Mouse (Mus musculus) brain, embryonic 18.5 days (tissue): Measurements from ENCODE around the gene Vmn1r137.
"Not testable (repeated sequence)": the region's sequence is repeated elsewhere in the genome, so short reads cannot be mapped to it uniquely, and the experiment has no call there.

Experiments used
- DNase-seq: peaks from one replicate; pipeline ENCODE4 v3.0.0-alpha.2; 2012; ENCODE audit warnings: low read depth, low spot score

The Vmn1r137 gene

DNA sequence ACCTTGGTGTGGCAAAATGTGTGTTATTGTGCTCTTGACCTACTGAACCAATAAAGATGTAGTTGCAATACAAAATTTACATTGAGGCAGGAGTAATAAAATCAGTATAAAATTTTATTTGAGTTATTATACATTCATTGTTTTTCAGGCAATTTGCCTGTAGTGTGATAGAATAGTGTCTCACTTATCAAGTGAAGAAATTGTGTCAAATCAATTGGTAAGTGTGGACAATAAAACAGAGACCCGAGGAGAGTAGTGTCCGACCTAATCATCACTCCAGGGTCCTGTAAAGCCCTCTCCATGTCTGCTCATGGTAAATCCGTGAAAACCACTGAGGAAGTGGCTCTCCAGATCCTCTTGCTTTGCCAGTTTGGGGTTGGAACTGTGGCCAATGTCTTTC is at the start of gene Vmn1r137:
Vmn1r137 (plus strand) TSS at position 301 of the 400 bp plus-strand sequence.
- DNase-seq: not testable (repeated sequence)

DNA sequence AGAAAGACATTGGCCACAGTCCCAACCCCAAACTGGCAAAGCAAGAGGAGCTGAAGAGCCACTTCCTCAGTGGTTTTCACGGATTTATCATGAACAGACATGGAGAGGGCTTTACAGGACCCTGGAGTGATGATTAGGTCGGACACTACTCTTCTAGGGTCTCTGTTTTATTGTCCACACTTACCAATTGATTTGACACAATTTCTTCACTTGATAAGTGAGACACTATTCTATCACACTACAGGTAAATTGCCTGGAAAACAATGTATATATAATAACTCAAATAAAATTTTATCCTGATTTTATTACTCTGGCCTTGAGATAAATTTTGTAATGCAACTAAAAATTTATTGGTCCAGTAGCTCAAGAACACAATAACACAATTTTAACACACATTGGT is 34.4 kb downstream of the Vmn1r137 start, which contains the start of gene Vmn1r138:
Vmn1r138 (minus strand) TSS at position 101 of the 400 bp plus-strand sequence.
- DNase-seq: not testable (repeated sequence)
